Mouse (Mus musculus) MEL (cell line): ENCODE measurements at regions not wholly inside any gene's neighbourhood (a gene's known extent, or its start where the extent isn't known, plus 50 kb on each side); places are given as distances from the start of the nearest gene placed in this dataset.

Experiments
- DNase-seq: peaks from one replicate; pipeline ENCODE4 v3.0.0; 2011; ENCODE audit warnings: low read depth, low spot score
- H3K27ac ChIP-seq: 2 replicates; pipeline ENCODE4 v1.5.1; 2012; ENCODE audit warnings: low read depth, mild to moderate bottlenecking, control low read depth, low read length, moderate library complexity; ENCODE audit not compliant: control insufficient read depth
- H3K27me3 ChIP-seq, 2 experiments: fragments of 150-350 bp in 1 of 2; sonication (generic) in 1 of 2; 2 replicates each; pipeline ENCODE4 v1.6.1; 2012; ENCODE audit warnings: low read length in 2 of 2, mild to moderate bottlenecking in 2 of 2, improper control_type of control experiment in 1 of 2, moderate library complexity in 1 of 2; ENCODE audit not compliant: insufficient read depth in 2 of 2, control insufficient read depth in 1 of 2
- H3K36me3 ChIP-seq, 2 experiments: 2 replicates each; pipeline ENCODE4 v1.6.1; 2012 to 2014; ENCODE audit warnings: low read length in 2 of 2, improper control_type of control experiment in 1 of 2, inconsistent platforms in 1 of 2, mild to moderate bottlenecking in 1 of 2; ENCODE audit not compliant: insufficient read depth in 2 of 2, control insufficient read depth in 1 of 2
- H3K4me1 ChIP-seq, 2 experiments: fragments of 150-350 bp in 1 of 2; sonication (generic) in 1 of 2; 2 replicates each; pipeline ENCODE4 v1.6.1; 2012; ENCODE audit warnings: low read length in 2 of 2, improper control_type of control experiment in 1 of 2, mild to moderate bottlenecking in 1 of 2; ENCODE audit not compliant: insufficient read depth in 2 of 2, control insufficient read depth in 1 of 2
- H3K4me3 ChIP-seq, 2 experiments: fragments of 150-350 bp in 1 of 2; sonication (generic) in 1 of 2; 2 replicates each; pipeline ENCODE4 v1.5.1; 2012; ENCODE audit warnings: low read depth in 2 of 2, low read length in 2 of 2, mild to moderate bottlenecking in 2 of 2, moderate library complexity in 2 of 2, control low read depth in 1 of 2, improper control_type of control experiment in 1 of 2; ENCODE audit not compliant: control insufficient read depth in 1 of 2, insufficient read depth in 1 of 2
- H3K79me2 ChIP-seq: 2 replicates; pipeline ENCODE4 v1.6.1; 2012; ENCODE audit warnings: mild to moderate bottlenecking, low read length, moderate library complexity; ENCODE audit not compliant: control insufficient read depth, poor library complexity, insufficient read depth
- H3K9ac ChIP-seq: 2 replicates; pipeline ENCODE4 v1.6.1; 2012; ENCODE audit warnings: low read depth, mild to moderate bottlenecking, control low read depth, low read length, moderate library complexity; ENCODE audit not compliant: control insufficient read depth, poor library complexity, severe bottlenecking
- H3K9me3 ChIP-seq: fragments of 150-350 bp; sonication (generic); replicated peaks from 2 replicates; pipeline ENCODE4 v1.6.1; 2012; ENCODE audit warnings: mild to moderate bottlenecking, low read length, improper control_type of control experiment, moderate library complexity; ENCODE audit not compliant: insufficient read depth
- BHLHE40 ChIP-seq: IDR thresholded peaks from 2 replicates; pipeline ENCODE4 v1.6.1; 2012; ENCODE audit warnings: low read depth, mild to moderate bottlenecking, inconsistent platforms, low read length, improper control_type of control experiment, borderline replicate concordance
- JUND ChIP-seq: IDR thresholded peaks from 2 replicates; pipeline ENCODE4 v1.6.1; 2011; ENCODE audit warnings: low read depth, mild to moderate bottlenecking, improper control_type of control experiment, low read length
- MXI1 ChIP-seq: IDR thresholded peaks from 2 replicates; pipeline ENCODE4 v1.6.1; 2011; ENCODE audit warnings: mild to moderate bottlenecking, low read depth, low read length, improper control_type of control experiment
- NELFE ChIP-seq: IDR thresholded peaks from 2 replicates; pipeline ENCODE4 v1.6.1; 2011; ENCODE audit warnings: low read depth, low read length, improper control_type of control experiment
- POLR2AphosphoS2 ChIP-seq: IDR thresholded peaks from 2 replicates; pipeline ENCODE4 v1.6.1; 2011; ENCODE audit warnings: low read length, improper control_type of control experiment
- POLR2AphosphoS5 ChIP-seq: IDR thresholded peaks from 2 replicates; pipeline ENCODE4 v1.6.1; 2012; ENCODE audit warnings: low read depth, borderline replicate concordance, mild to moderate bottlenecking, inconsistent platforms, low read length, moderate library complexity, mixed read lengths
- SMC3 ChIP-seq: IDR thresholded peaks from 2 replicates; pipeline ENCODE4 v1.6.1; 2011; ENCODE audit warnings: low read depth, low read length, improper control_type of control experiment
- TBP ChIP-seq: IDR thresholded peaks from 2 replicates; pipeline ENCODE4 v1.8.0; 2011; ENCODE audit warnings: low read depth, low read length, improper control_type of control experiment
- UBTF ChIP-seq: IDR thresholded peaks from 2 replicates; pipeline ENCODE4 v1.6.1; 2012; ENCODE audit warnings: low read depth, mild to moderate bottlenecking, inconsistent platforms, low read length, improper control_type of control experiment, moderate library complexity, borderline replicate concordance; ENCODE audit not compliant: insufficient read depth
- USF1 ChIP-seq: IDR thresholded peaks from 2 replicates; pipeline ENCODE4 v1.6.1; 2014; ENCODE audit warnings: low read depth, mild to moderate bottlenecking, inconsistent platforms, low read length, improper control_type of control experiment, moderate library complexity
- USF2 ChIP-seq, 2 experiments: IDR thresholded peaks; 2 replicates each; pipeline ENCODE4 v1.6.1; 2011 to 2012; ENCODE audit warnings: improper control_type of control experiment in 2 of 2, low read length in 2 of 2, borderline replicate concordance in 1 of 2, inconsistent platforms in 1 of 2, low read depth in 1 of 2, mild to moderate bottlenecking in 1 of 2; ENCODE audit not compliant: insufficient read depth in 1 of 2
- ZC3H11A ChIP-seq: IDR thresholded peaks from 2 replicates; pipeline ENCODE4 v1.6.1; 2012; ENCODE audit warnings: low read depth, mild to moderate bottlenecking, inconsistent platforms, low read length, improper control_type of control experiment
- ZKSCAN1 ChIP-seq: IDR thresholded peaks from 2 replicates; pipeline ENCODE4 v1.6.1; 2012; ENCODE audit warnings: low read depth, mild to moderate bottlenecking, inconsistent platforms, low read length, improper control_type of control experiment, moderate library complexity
- ZMIZ1 ChIP-seq: IDR thresholded peaks from 2 replicates; pipeline ENCODE4 v1.6.1; 2012; ENCODE audit warnings: low read depth, mild to moderate bottlenecking, inconsistent platforms, low read length, improper control_type of control experiment, moderate library complexity
- ZNF384 ChIP-seq: IDR thresholded peaks from 2 replicates; pipeline ENCODE4 v1.6.1; 2012; ENCODE audit warnings: low read depth, mild to moderate bottlenecking, inconsistent platforms, low read length, improper control_type of control experiment

DNA sequence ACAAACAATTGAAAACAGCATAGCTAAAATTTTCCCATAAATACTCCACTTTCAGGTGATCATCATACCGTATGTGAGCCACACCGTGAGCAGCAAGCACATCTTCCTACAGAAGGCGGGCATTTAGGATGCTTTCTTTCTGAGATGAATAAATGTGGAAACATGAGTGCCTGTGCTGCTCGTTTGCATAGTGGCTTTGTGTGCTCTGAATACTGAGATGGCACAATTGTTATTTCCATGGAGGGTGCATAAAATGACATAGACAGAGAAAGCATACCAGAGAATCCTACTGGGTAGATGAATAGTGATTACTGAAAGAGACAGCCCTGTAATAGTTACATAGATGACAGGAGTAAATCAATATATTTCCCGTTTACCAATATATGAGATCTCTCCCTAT, 1287.4 kb upstream of the Sel1l start:
- Histone ChIP-seq H3K27me3 (no peaks in the 10 kb centered on the region), H3K9me3 (no peaks in the 10 kb centered on the region), H3K79me2 (no peaks in the 10 kb centered on the region), H3K27ac (no peak overlapping the region), H3K36me3 (no peaks in the 10 kb centered on the region), H3K9ac (no peak overlapping the region), H3K4me1 (no peaks in the 10 kb centered on the region), H3K4me3 (no peak overlapping the region)
- no peak for TF ChIP-seq ZC3H11A
- no peak for TF ChIP-seq ZNF384
- no peak for DNase-seq

DNA sequence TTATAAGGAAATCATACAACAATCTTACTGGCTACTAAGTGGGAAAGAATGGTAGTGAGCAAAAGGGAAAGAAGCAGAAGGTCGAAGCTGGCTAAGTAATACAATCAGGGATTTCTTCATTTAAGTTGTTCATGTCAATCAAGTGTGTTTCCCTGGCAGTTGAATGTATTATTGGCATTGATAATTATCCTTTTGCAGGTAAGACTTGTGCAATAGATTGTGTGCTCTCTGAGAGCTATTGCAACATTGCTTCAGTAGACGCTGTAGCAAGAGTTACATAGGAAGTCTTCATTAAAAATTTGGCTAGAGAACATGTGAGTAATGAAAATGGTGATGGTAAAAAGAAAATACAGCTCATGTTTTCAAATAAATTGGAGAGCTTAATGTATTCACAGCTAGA, 1273.3 kb upstream of the Sel1l start:
- no peaks in the 10 kb centered on the region for H3K4me1 ChIP-seq
- H3K27ac ChIP-seq, result no peak overlapping the region
- H3K9ac ChIP-seq, result no peak overlapping the region
- no peak for DNase-seq
- H3K4me3 ChIP-seq, result no peak overlapping the region
- TF ChIP-seq SMC3 (no peak), USF2 (IDR thresholded peaks at IDR 0.05; ENCODE audit: borderline replicate concordance in 1 of 2, insufficient read depth in 1 of 2, low read depth in 1 of 2, low read length in 2 of 2) (no peak), NELFE (no peak), POLR2AphosphoS5 (no peak), ZMIZ1 (no peak), JUND (no peak), USF1 (no peak), MXI1 (no peak), UBTF (no peak), POLR2AphosphoS2 (no peak), TBP (no peak), BHLHE40 (no peak), ZKSCAN1 (no peak)
- H3K27me3 ChIP-seq, result no peaks in the 10 kb centered on the region
- H3K9me3 ChIP-seq, result no peaks in the 10 kb centered on the region
- H3K36me3 ChIP-seq, result no peaks in the 10 kb centered on the region
- no peaks in the 10 kb centered on the region for H3K79me2 ChIP-seq
